Mouse (Mus musculus) heart, embryonic 14.5 days (tissue): ENCODE measurements around the gene Syp. TPM values are rescaled to one million over a fixed set of nuclear protein-coding genes. Genes with fewer than 3 reads are reported as not detected.

Experiments
- ATAC-seq: fragments of 200-750 bp; cut with Nextera tagmentation; 2 replicates; pipeline ENCODE4 v1.8.0; 2017; ENCODE audit warnings: low read depth, moderate TSS enrichment; ENCODE audit not compliant: insufficient number of reproducible peaks, insufficient read depth, low FRiP score
- H3K27ac ChIP-seq, 2 experiments: fragments of 200-500 bp in 1 of 2; fragments of 300-500 bp in 1 of 2; sonication (generic) in 1 of 2; replicated peaks in 1 of 2; 2 replicates each; pipeline ENCODE4 v1.5.1; 2012 to 2014; ENCODE audit warnings: low read depth in 2 of 2, low read length in 2 of 2, control low read depth in 1 of 2, mild to moderate bottlenecking in 1 of 2, mixed read lengths in 1 of 2; ENCODE audit not compliant: control insufficient read depth in 1 of 2, insufficient read depth in 1 of 2
- H3K27me3 ChIP-seq: fragments of 300-500 bp; sonication (generic); 2 replicates; pipeline ENCODE4 v1.6.1; 2014; ENCODE audit warnings: mild to moderate bottlenecking, low read length, control low read depth; ENCODE audit not compliant: control insufficient read depth, insufficient read depth
- H3K36me3 ChIP-seq: fragments of 300-500 bp; sonication (generic); 2 replicates; pipeline ENCODE4 v1.6.1; 2014; ENCODE audit warnings: mild to moderate bottlenecking, control low read depth, low read length, mixed read lengths; ENCODE audit not compliant: control insufficient read depth, insufficient read depth
- H3K4me1 ChIP-seq, 2 experiments: fragments of 200-500 bp in 1 of 2; fragments of 300-500 bp in 1 of 2; sonication (generic) in 1 of 2; 2 replicates each; pipeline ENCODE4 v1.6.1; 2012 to 2014; ENCODE audit warnings: low read length in 2 of 2, control low read depth in 1 of 2, mixed read lengths in 1 of 2; ENCODE audit not compliant: control insufficient read depth in 2 of 2, insufficient read depth in 2 of 2
- H3K4me2 ChIP-seq: fragments of 300-500 bp; sonication (generic); 2 replicates; pipeline ENCODE4 v1.6.1; 2014; ENCODE audit warnings: mild to moderate bottlenecking, low read length
- H3K4me3 ChIP-seq, 2 experiments: fragments of 200-500 bp in 1 of 2; fragments of 300-500 bp in 1 of 2; sonication (generic) in 1 of 2; 2 replicates each; pipeline ENCODE4 v1.5.1; 2012 to 2014; ENCODE audit warnings: low read length in 2 of 2, mild to moderate bottlenecking in 2 of 2, control low read depth in 1 of 2, low read depth in 1 of 2, moderate library complexity in 1 of 2; ENCODE audit not compliant: control insufficient read depth in 1 of 2, insufficient read depth in 1 of 2
- H3K9ac ChIP-seq: fragments of 300-500 bp; sonication (generic); 2 replicates; pipeline ENCODE4 v1.6.1; 2014; ENCODE audit warnings: mild to moderate bottlenecking, low read length
- H3K9me3 ChIP-seq: fragments of 300-500 bp; sonication (generic); 2 replicates; pipeline ENCODE4 v1.6.1; 2016; ENCODE audit warnings: low read length, control low read depth; ENCODE audit not compliant: control insufficient read depth
- WGBS: fragments of 180-500 bp; shearing (Covaris S2); extraction: QIAGEN DNeasy Blood & Tissue Kit; methylation state at CpG from one replicate; pipeline ENCODE4 v1.1.7; 2014; 5-methylcytosine and 5-hydroxymethylcytosine counted together
- polyA plus RNA-seq: library from polyadenylated mRNA; unstranded; fragments of >200 nt; fragmentation: Nextera tagmentation; extraction: Ambion mirVana; gene quantifications from 2 replicates; pipeline ENCODE4 v1.2.1, GENCODE M21; 2014

The Syp gene
- polyA plus RNA-seq, 1 experiment from 2014 or later, result 2.0 TPM

DNA sequence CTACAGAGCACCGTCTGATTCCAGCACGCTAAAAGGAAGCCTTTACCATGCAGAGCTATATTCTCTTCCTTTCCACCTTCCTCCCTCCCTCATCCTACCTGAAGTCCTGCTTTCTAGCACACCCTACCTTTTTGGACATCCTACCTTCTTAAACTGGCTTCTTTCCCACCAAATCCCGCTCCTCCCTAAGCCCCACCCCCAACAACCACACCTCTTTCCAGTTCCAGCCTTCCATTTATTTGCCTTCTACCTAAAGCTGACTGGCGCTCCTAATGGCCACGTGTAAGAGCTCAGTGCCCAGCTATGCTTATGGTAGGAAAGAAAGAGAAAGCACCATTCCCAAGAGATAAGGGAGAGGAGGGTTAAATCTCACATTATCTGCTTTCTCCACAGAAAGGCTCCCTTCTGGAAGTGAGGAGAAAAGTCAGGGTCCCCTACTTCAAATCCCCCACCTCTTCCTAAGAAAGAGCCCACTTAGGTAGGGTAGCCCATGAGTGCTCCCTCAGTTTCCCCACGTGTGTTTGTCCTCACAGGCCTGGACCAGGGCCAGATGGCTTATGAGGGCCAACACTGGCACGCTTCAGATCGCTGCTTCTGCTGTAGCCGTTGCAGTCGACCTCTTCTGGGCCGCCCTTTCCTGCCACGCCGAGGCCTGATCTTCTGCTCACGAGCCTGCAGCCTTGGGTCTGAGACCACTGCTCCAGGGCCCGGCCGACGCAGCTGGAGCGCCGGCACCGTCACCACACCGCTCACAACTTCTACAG is 27.6 kb downstream of the Syp start:
- Histone ChIP-seq H3K4me2 (no peak overlapping the region), H3K36me3 (peaks cover 33% of the 10 kb centered on the region), H3K9ac (no peak overlapping the region), H3K27ac (no peak overlapping the region), H3K4me1 (no peaks in the 10 kb centered on the region), H3K9me3 (no peaks in the 10 kb centered on the region), H3K27me3 (no peaks in the 10 kb centered on the region), H3K4me3 (no peak overlapping the region)
- ATAC-seq, result no peak
- 67% methylated on average over 21 of the region's 21 CpGs for WGBS

DNA sequence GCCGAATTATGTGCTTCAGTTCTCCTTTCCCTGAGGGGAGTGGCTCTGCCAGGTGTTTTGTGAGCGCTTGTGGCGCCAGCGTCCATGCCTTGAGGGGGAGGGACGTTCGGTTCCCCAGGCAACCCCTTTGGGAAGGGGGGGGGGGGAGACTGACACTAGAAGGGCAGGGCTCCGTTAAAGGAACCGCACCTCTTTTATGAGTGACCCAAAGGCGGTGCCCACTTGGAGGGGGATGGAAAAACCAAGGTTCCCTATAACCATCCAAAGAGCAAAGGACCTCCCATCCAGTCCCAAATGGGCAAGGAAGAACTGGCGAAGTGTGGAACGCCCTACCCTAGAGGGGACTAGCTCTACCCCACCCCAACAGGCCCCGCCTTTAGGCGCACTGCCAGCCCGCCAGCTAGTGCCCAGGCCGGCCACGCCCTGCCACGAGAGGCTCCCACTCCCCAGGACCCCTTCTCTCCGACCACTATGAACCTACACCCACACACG is 32.2 kb downstream of the Syp start:
- Histone ChIP-seq H3K4me1 (peaks cover 7 to 9% of the 10 kb centered on the region in 2 experiments; a peak in 2 of 4 replicates), H3K36me3 (peaks cover 29% of the 10 kb centered on the region), H3K4me2 (peak overlapping the region; percentile 60), H3K27me3 (no peaks in the 10 kb centered on the region), H3K4me3 (peak overlapping the region; percentile 56 to 76), H3K27ac (peak overlapping the region; percentile 80 to 84), H3K9ac (peak overlapping the region; percentile 78), H3K9me3 (no peaks in the 10 kb centered on the region)
- peak; percentile 70 for ATAC-seq
- 25% methylated on average over 16 of the region's 19 CpGs for WGBS

DNA sequence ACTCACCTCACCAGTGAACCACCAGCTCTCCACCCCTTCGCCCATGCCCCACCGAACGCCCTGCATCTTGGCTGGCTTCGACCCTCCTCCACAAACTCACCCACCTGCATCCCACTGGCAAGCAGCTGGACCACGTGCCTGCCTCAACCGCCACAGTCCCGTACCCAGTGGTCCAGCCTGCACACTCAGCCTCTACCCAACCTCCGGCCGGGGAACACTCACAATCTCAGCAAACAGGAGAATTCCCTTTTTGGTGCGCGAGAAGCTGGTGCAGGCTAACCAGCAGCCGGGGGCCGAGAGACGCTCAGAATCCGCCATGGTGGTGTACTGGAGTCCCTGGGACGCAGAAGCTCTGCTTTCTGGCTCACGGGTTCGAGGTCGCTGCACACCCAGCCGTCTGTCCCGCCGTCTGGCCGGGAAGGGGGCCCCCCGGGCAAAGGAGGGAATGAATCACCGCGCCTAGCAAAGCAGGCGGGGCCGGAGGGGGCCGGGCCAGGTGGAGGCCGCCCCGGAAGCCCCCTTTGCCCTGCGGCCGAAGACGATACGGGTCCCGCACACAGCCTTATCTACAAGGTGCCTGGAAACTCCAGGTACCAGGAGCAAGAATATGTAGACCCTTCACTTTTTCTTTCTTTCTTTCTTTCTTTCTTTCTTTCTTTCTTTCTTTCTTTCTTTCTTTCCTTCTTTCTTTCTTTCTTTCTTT is 32.8 kb downstream of the Syp start, which contains the start of gene Plp2:
TSS of gene Plp2 (minus strand) at position 470 of the 703 bp plus-strand sequence.
- Histone ChIP-seq H3K9me3 (no peaks in the 10 kb centered on the region), H3K4me1 (peaks cover 7 to 9% of the 10 kb centered on the region in 2 experiments; a peak in 2 of 4 replicates), H3K4me3 (peak within 1 kb of the TSS; percentile 56 to 76), H3K9ac (peak within 1 kb of the TSS; percentile 78), H3K36me3 (peaks cover 25% of the 10 kb centered on the region), H3K4me2 (peak within 1 kb of the TSS; percentile 60), H3K27me3 (no peaks in the 10 kb centered on the region), H3K27ac (peak within 1 kb of the TSS; percentile 80 to 84)
- 23% methylated on average over 31 of the region's 36 CpGs for WGBS
- peak; percentile 49 for ATAC-seq

DNA sequence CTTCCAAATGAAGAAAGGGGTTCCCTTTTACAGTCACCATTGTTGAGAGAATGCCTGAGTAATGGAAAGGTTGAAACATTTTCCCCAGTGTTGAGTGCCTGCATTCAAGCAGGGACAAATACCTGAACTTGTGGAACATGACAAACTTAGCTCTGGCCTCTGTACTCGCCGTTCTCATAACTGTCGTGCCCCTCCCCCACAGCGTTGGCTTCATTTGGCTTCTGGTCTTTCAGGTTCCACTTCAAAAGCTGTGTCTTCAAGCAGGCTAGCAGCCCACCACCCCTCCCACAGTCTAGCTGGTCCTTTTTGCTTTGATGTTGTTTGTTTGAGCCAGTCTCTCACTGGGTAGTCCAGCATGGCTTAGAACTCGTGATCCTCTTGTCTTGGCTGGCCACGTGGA is 34.5 kb downstream of the Syp start:
- H3K9ac ChIP-seq, result no peak overlapping the region
- H3K4me3 ChIP-seq, result no peak overlapping the region
- H3K9me3 ChIP-seq, result no peaks in the 10 kb centered on the region
- peaks cover 7 to 9% of the 10 kb centered on the region in 2 experiments; a peak in 2 of 4 replicates for H3K4me1 ChIP-seq
- no peaks in the 10 kb centered on the region for H3K27me3 ChIP-seq
- H3K4me2 ChIP-seq, result no peak overlapping the region
- H3K27ac ChIP-seq, result no peak overlapping the region
- ATAC-seq, result no peak
- 37% methylated on average over 6 of the region's 6 CpGs for WGBS
- peaks cover 9% of the 10 kb centered on the region for H3K36me3 ChIP-seq

DNA sequence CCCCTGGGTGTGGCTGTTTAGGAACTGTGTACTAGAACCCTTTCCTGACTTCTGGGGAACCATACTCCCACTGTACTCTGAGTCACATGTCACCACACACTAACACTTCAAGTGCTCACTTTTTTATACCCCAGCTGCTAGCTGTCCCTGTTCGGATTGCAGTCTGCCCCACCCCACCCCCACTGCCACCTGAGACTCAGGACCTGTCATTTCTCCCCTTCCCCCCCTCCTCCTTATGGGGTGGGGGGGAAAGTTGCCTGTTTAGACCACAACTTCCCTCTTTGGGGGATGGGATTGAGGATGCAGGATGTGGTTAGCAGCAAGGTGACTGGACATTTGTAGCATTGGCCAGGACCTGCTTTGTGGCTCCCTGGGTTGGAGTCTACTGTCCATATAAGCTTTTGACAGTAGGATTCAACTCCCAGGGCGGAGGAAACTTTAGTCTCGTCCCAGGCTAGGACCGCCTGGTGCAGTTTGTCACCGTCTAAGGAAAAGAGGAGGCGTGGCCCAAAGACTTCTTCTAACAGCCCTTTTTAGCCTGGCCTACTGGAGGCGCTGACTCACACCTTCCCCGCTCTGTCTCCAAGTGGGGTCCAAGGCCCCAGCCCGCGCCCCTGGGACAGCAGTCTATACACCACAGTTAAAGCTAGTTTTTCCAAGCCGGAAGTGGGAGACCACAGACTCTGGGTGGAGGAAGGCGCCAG is 35.5 kb downstream of the Syp start:
- ATAC-seq, result no peak
- WGBS, result 20% methylated on average over 12 of the region's 12 CpGs
- H3K27ac ChIP-seq, result peak overlapping the region; percentile 29 to 44; a peak in 3 of 4 replicates

DNA sequence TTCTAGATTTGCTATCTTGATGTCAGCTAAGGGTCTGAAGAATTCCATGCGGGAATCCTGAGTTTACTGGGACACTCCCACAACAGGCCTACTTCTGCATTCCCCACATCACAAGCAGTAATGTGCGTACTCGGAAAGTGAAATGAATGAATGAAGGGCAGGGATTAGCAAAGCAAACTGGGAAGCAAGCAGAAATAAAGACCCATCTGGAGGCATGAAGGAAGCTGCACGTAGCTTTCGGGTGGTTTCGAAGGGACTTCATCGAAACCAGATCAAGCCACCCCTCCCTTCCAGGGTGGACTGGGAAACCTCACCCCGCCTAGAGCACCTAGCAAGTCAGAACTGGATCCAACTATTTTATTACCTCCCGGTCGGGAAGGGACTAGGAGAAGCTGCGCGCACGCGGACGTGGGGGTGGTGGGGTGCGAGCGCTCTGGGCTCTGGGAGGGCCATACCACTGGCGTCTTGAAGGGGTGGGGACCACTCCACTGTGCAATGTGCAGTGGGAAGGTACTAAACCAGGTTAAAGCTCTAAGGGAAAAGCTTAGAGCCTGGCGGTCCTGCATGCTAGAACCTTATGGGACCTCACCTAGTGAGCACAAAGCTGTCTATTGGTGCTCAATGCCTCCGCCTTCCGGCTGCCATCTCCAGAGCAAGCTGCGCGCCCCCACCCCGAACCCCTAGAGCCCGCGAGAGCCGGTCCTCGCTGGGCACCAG is 36.2 kb downstream of the Syp start:
- peak overlapping the region; percentile 22 to 44 for H3K27ac ChIP-seq
- no peak for ATAC-seq

More for the DNA sequence above, 35.5 kb downstream of the Syp start:
- peaks cover 7 to 9% of the 10 kb centered on the region in 2 experiments; a peak in 2 of 4 replicates for H3K4me1 ChIP-seq
- peak overlapping the region; percentile 29 to 31; a peak in 1 of 4 replicates for H3K4me3 ChIP-seq
- H3K9ac ChIP-seq, result no peak overlapping the region; the same call in 1 of the 2 replicates
- H3K4me2 ChIP-seq, result peak overlapping the region; percentile 69
- H3K9me3 ChIP-seq, result no peaks in the 10 kb centered on the region
- no peaks in the 10 kb centered on the region for H3K27me3 ChIP-seq
- peaks cover 4% of the 10 kb centered on the region for H3K36me3 ChIP-seq

More for the DNA sequence above, 36.2 kb downstream of the Syp start:
- Histone ChIP-seq H3K4me2 (peak overlapping the region; percentile 69), H3K27me3 (no peaks in the 10 kb centered on the region), H3K4me3 (peak overlapping the region; percentile 29 to 31), H3K9me3 (no peaks in the 10 kb centered on the region), H3K36me3 (no peaks in the 10 kb centered on the region), H3K4me1 (peaks cover 7 to 9% of the 10 kb centered on the region in 2 experiments; a peak in 2 of 4 replicates), H3K9ac (peak overlapping the region; percentile 57)
- WGBS, result 21% methylated on average over 28 of the region's 28 CpGs
